Mouse (Mus musculus): ENCODE results near the gene Gna13. TPM values are rescaled to one million over a fixed set of nuclear protein-coding genes. Genes with fewer than 3 reads are reported as not detected.

Gene Gna13
- polyA plus RNA-seq, 1 experiment = 65.1 TPM

- no peak overlapping the region for H3K9ac ChIP-seq (ENCODE audit: low read depth, poor library complexity, severe bottlenecking)
- no peak overlapping the region for H3K4me3 ChIP-seq (ENCODE audit: low read depth, low read length)
- no peak overlapping the region for H3K27ac ChIP-seq (ENCODE audit: insufficient read depth, low read length)
- no peaks in the 10 kb centered on the region for H3K27me3 ChIP-seq (ENCODE audit: control insufficient read depth, insufficient read depth, low read length, poor library complexity, severe bottlenecking)
- no peaks in the 10 kb centered on the region for H3K4me1 ChIP-seq (ENCODE audit: control insufficient read depth, insufficient read depth, low read length)
- no peaks in the 10 kb centered on the region for H3K9me3 ChIP-seq (replicated peaks; ENCODE audit: control insufficient read depth, insufficient read depth, low read length, poor library complexity, severe bottlenecking)
- peaks cover 3% of the 10 kb centered on the region; the same call in 1 of the 2 replicates for H3K36me3 ChIP-seq (ENCODE audit: control insufficient read depth, insufficient read depth, low read length, poor library complexity, severe bottlenecking)
- no peak for TF ChIP-seq EP300 (IDR thresholded peaks at IDR 0.05; ENCODE audit: insufficient read depth, low read depth, low read length)
- no peak for TF ChIP-seq CTCF (IDR thresholded peaks at IDR 0.05; ENCODE audit: low read depth, low read length)
- TF ChIP-seq POLR2A (IDR thresholded peaks at IDR 0.05; ENCODE audit: insufficient read depth, low read length) = no peak
Observed at GRCm38 (mm10) chr11:109385296-109385695, 22.7 kb downstream of the Gna13 start.

DNA sequence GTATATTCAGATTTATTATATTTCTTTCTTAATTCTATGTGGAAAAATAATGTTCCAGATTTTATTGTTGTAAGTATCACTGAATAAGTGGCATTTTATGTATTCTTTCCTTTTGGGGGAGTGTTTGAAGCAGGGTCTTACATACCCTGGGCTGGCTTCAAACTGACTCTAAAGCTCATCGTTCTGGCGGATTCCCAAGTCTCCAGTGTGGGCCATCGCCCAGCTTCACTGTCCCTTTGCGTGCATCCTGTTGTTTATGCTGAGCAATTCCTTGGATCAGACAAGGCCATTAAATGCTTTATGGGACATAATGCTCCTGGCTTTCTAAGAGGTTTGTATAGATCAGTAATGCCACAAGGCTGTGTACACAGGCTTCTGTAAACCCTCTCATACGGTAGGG is 26.4 kb downstream of the Gna13 start:
- Histone ChIP-seq H3K36me3 (ENCODE audit: control insufficient read depth, insufficient read depth, low read length, poor library complexity, severe bottlenecking) (no peaks in the 10 kb centered on the region), H3K9me3 (replicated peaks; ENCODE audit: control insufficient read depth, insufficient read depth, low read length, poor library complexity, severe bottlenecking) (no peaks in the 10 kb centered on the region), H3K9ac (ENCODE audit: low read depth, poor library complexity, severe bottlenecking) (no peak overlapping the region), H3K4me3 (ENCODE audit: low read depth, low read length) (no peak overlapping the region), H3K27ac (ENCODE audit: insufficient read depth, low read length) (no peak overlapping the region), H3K27me3 (ENCODE audit: control insufficient read depth, insufficient read depth, low read length, poor library complexity, severe bottlenecking) (no peaks in the 10 kb centered on the region), H3K4me1 (ENCODE audit: control insufficient read depth, insufficient read depth, low read length) (no peaks in the 10 kb centered on the region)
- TF ChIP-seq EP300 (IDR thresholded peaks at IDR 0.05; ENCODE audit: insufficient read depth, low read depth, low read length) (no peak), POLR2A (IDR thresholded peaks at IDR 0.05; ENCODE audit: insufficient read depth, low read length) (no peak), CTCF (IDR thresholded peaks at IDR 0.05; ENCODE audit: low read depth, low read length) (no peak)

DNA sequence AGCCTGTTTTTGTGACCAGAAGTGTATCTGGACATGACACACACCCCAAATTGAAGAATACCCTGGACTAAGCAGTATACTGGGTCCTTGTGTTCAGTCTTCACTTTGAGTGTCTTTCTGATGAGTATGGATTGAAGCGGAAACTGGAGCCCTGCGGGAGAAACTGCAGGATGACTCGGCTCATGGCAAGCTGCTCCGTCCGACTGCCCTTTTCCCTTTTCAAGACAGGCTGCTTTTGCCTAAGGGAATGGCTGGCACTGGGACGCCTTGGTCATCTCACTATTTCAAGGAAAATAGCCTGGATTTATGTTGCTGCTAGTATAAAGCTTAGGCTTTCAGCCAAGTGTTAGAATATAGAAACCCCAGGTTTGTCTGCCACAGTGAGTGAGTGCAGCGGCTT is 28.6 kb downstream of the Gna13 start:
- no peaks in the 10 kb centered on the region for H3K9me3 ChIP-seq (replicated peaks; ENCODE audit: control insufficient read depth, insufficient read depth, low read length, poor library complexity, severe bottlenecking)
- TF ChIP-seq CTCF (IDR thresholded peaks at IDR 0.05; ENCODE audit: low read depth, low read length) = no peak
- no peak for TF ChIP-seq EP300 (IDR thresholded peaks at IDR 0.05; ENCODE audit: insufficient read depth, low read depth, low read length)
- TF ChIP-seq POLR2A (IDR thresholded peaks at IDR 0.05; ENCODE audit: insufficient read depth, low read length) = no peak
- no peaks in the 10 kb centered on the region for H3K27me3 ChIP-seq (ENCODE audit: control insufficient read depth, insufficient read depth, low read length, poor library complexity, severe bottlenecking)
- H3K9ac ChIP-seq (ENCODE audit: low read depth, poor library complexity, severe bottlenecking) = no peak overlapping the region
- no peak overlapping the region for H3K4me3 ChIP-seq (ENCODE audit: low read depth, low read length)
- H3K27ac ChIP-seq (ENCODE audit: insufficient read depth, low read length) = no peak overlapping the region
- H3K36me3 ChIP-seq (ENCODE audit: control insufficient read depth, insufficient read depth, low read length, poor library complexity, severe bottlenecking) = peaks cover 7% of the 10 kb centered on the region
- peaks cover 2% of the 10 kb centered on the region for H3K4me1 ChIP-seq (ENCODE audit: control insufficient read depth, insufficient read depth, low read length)

DNA sequence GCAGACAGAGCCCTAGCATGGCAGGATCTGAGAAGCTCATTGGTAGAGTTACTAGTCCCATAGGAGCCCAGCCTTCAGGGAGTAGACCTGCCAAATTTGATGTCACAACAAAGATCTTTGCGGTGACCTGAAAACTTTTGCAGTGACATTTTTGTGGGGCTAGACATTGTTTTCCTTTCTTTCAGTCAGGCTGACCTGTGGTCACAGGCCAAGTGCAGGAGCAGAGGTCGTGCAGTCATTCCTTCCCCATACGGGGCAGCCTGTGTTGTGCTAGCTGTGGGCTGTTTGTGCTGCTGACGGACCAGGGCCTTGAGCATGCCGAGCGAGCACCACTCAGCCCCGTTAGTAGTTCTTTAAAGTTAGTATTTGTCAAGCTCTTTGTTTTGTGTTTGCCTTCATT is 29.1 kb downstream of the Gna13 start:
- no peak for TF ChIP-seq EP300 (IDR thresholded peaks at IDR 0.05; ENCODE audit: insufficient read depth, low read depth, low read length)
- TF ChIP-seq CTCF (IDR thresholded peaks at IDR 0.05; ENCODE audit: low read depth, low read length) = no peak
- no peak for TF ChIP-seq POLR2A (IDR thresholded peaks at IDR 0.05; ENCODE audit: insufficient read depth, low read length)
- Histone ChIP-seq H3K9ac (ENCODE audit: low read depth, poor library complexity, severe bottlenecking) (no peak overlapping the region), H3K27me3 (ENCODE audit: control insufficient read depth, insufficient read depth, low read length, poor library complexity, severe bottlenecking) (no peaks in the 10 kb centered on the region), H3K27ac (ENCODE audit: insufficient read depth, low read length) (no peak overlapping the region), H3K4me1 (ENCODE audit: control insufficient read depth, insufficient read depth, low read length) (peaks cover 2% of the 10 kb centered on the region), H3K4me3 (ENCODE audit: low read depth, low read length) (no peak overlapping the region), H3K36me3 (ENCODE audit: control insufficient read depth, insufficient read depth, low read length, poor library complexity, severe bottlenecking) (peaks cover 11% of the 10 kb centered on the region), H3K9me3 (replicated peaks; ENCODE audit: control insufficient read depth, insufficient read depth, low read length, poor library complexity, severe bottlenecking) (no peaks in the 10 kb centered on the region)

GRCm38 (mm10) chr11:109392601-109393000 is 30.0 kb downstream of the Gna13 start:
- H3K27ac ChIP-seq (ENCODE audit: insufficient read depth, low read length) = no peak overlapping the region
- peaks cover 18% of the 10 kb centered on the region for H3K36me3 ChIP-seq (ENCODE audit: control insufficient read depth, insufficient read depth, low read length, poor library complexity, severe bottlenecking)
- H3K4me3 ChIP-seq (ENCODE audit: low read depth, low read length) = no peak overlapping the region
- no peaks in the 10 kb centered on the region for H3K9me3 ChIP-seq (replicated peaks; ENCODE audit: control insufficient read depth, insufficient read depth, low read length, poor library complexity, severe bottlenecking)
- TF ChIP-seq POLR2A (IDR thresholded peaks at IDR 0.05; ENCODE audit: insufficient read depth, low read length) (no peak), CTCF (IDR thresholded peaks at IDR 0.05; ENCODE audit: low read depth, low read length) (no peak), EP300 (IDR thresholded peaks at IDR 0.05; ENCODE audit: insufficient read depth, low read depth, low read length) (no peak)
- peaks cover 2% of the 10 kb centered on the region for H3K4me1 ChIP-seq (ENCODE audit: control insufficient read depth, insufficient read depth, low read length)
- no peak overlapping the region for H3K9ac ChIP-seq (ENCODE audit: low read depth, poor library complexity, severe bottlenecking)
- H3K27me3 ChIP-seq (ENCODE audit: control insufficient read depth, insufficient read depth, low read length, poor library complexity, severe bottlenecking) = no peaks in the 10 kb centered on the region

GRCm38 (mm10) chr11:109394758-109395157 is 32.1 kb downstream of the Gna13 start:
- no peaks in the 10 kb centered on the region for H3K9me3 ChIP-seq (replicated peaks; ENCODE audit: control insufficient read depth, insufficient read depth, low read length, poor library complexity, severe bottlenecking)

More at GRCm38 (mm10) chr11:109394758-109395157, 32.1 kb downstream of the Gna13 start:
- H3K4me3 ChIP-seq (ENCODE audit: low read depth, low read length) = no peak overlapping the region
- H3K27ac ChIP-seq (ENCODE audit: insufficient read depth, low read length) = no peak overlapping the region
- H3K4me1 ChIP-seq (ENCODE audit: control insufficient read depth, insufficient read depth, low read length) = peaks cover 2% of the 10 kb centered on the region
- peaks cover 24% of the 10 kb centered on the region for H3K36me3 ChIP-seq (ENCODE audit: control insufficient read depth, insufficient read depth, low read length, poor library complexity, severe bottlenecking)
- H3K27me3 ChIP-seq (ENCODE audit: control insufficient read depth, insufficient read depth, low read length, poor library complexity, severe bottlenecking) = no peaks in the 10 kb centered on the region
- no peak overlapping the region for H3K9ac ChIP-seq (ENCODE audit: low read depth, poor library complexity, severe bottlenecking)
- TF ChIP-seq EP300 (IDR thresholded peaks at IDR 0.05; ENCODE audit: insufficient read depth, low read depth, low read length) (no peak), CTCF (IDR thresholded peaks at IDR 0.05; ENCODE audit: low read depth, low read length) (no peak), POLR2A (IDR thresholded peaks at IDR 0.05; ENCODE audit: insufficient read depth, low read length) (no peak)
